Mouse (Mus musculus) cerebellum, postnatal 4 days (tissue): Measurements from ENCODE around the gene Zfp866.

Source experiments
- DNase-seq, 2 experiments: peaks; one replicate each; pipeline ENCODE4 v3.0.0; 2022; ENCODE audit warnings: low spot score in 2 of 2, mixed read lengths in 1 of 2

The Zfp866 gene

GRCm38 (mm10) chr8:69797661-69798060, 6.7 kb upstream of the Zfp866 start:
- DNase-seq = no peak

- DNase-seq = no peak
Observed at GRCm38 (mm10) chr8:69796721-69797345, 5.9 kb upstream of the Zfp866 start.

GRCm38 (mm10) chr8:69794901-69795300, 3.9 kb upstream of the Zfp866 start:
- DNase-seq = peak in 1 of 2 experiments; percentile 14

- no peak for DNase-seq
Observed at GRCm38 (mm10) chr8:69794096-69794495, 3.1 kb upstream of the Zfp866 start.

- peak in 1 of 2 experiments; percentile 10 for DNase-seq
Observed at GRCm38 (mm10) chr8:69793666-69794065, 2.7 kb upstream of the Zfp866 start.

GRCm38 (mm10) chr8:69791415-69792068, 564 bp upstream of the Zfp866 start:
- DNase-seq = peak in 1 of 2 experiments; percentile 51

- DNase-seq = no peak
Observed at GRCm38 (mm10) chr8:69790364-69790763, 614 bp downstream of the Zfp866 start.

GRCm38 (mm10) chr8:69789731-69790130, 1.2 kb downstream of the Zfp866 start:
- no peak for DNase-seq

GRCm38 (mm10) chr8:69789105-69789504, 1.9 kb downstream of the Zfp866 start:
- DNase-seq = no peak

- DNase-seq = no peak
Observed at GRCm38 (mm10) chr8:69777111-69777510, 13.9 kb downstream of the Zfp866 start.

- DNase-seq = no peak
Observed at GRCm38 (mm10) chr8:69775149-69775534, 15.8 kb downstream of the Zfp866 start.

- peak; percentile 56 to 80 for DNase-seq
Observed at GRCm38 (mm10) chr8:69774503-69775148, 16.4 kb downstream of the Zfp866 start, which contains the start of gene Gm20422. Gene Gm20422 (minus strand): TSS chr8:69774886.

- no peak for DNase-seq
Observed at GRCm38 (mm10) chr8:69772106-69772505, 18.9 kb downstream of the Zfp866 start.

GRCm38 (mm10) chr8:69771221-69771620, 19.8 kb downstream of the Zfp866 start:
- no peak for DNase-seq

- no peak for DNase-seq
Observed at GRCm38 (mm10) chr8:69761814-69762445, 29.0 kb downstream of the Zfp866 start.

- DNase-seq = no peak
Observed at GRCm38 (mm10) chr8:69758316-69758715, 32.7 kb downstream of the Zfp866 start.

GRCm38 (mm10) chr8:69752437-69752836, 38.5 kb downstream of the Zfp866 start:
- no peak for DNase-seq

- DNase-seq = peak; percentile 88 to 96
Observed at GRCm38 (mm10) chr8:69749544-69750454, 41.2 kb downstream of the Zfp866 start, which contains the start of gene Zfp963. Gene Zfp963 (minus strand): TSS chr8:69749970.

- no peak for DNase-seq
Observed at GRCm38 (mm10) chr8:69741231-69741630, 49.7 kb downstream of the Zfp866 start.

- DNase-seq = no peak
Observed at GRCm38 (mm10) chr8:69740763-69741162, 50.2 kb downstream of the Zfp866 start.

- no peak for DNase-seq
Observed at GRCm38 (mm10) chr8:69735495-69735894, 55.5 kb downstream of the Zfp866 start.
